Mouse (Mus musculus) heart, adult 2 months (tissue): ENCODE measurements around the gene Mtmr14.

Experiments
- CTCF ChIP-seq: fragments of 200-600 bp; IDR thresholded peaks from 2 replicates; pipeline ENCODE4 v1.8.1; 2022; ENCODE audit warnings: antibody characterized with exemption, mild to moderate bottlenecking, moderate library complexity
- POLR2A ChIP-seq: fragments of 200-500 bp; IDR thresholded peaks from 2 replicates; pipeline ENCODE4 v1.6.1; 2011; ENCODE audit warnings: mild to moderate bottlenecking, low read depth, low read length, control low read depth; ENCODE audit not compliant: insufficient read depth

DNA sequence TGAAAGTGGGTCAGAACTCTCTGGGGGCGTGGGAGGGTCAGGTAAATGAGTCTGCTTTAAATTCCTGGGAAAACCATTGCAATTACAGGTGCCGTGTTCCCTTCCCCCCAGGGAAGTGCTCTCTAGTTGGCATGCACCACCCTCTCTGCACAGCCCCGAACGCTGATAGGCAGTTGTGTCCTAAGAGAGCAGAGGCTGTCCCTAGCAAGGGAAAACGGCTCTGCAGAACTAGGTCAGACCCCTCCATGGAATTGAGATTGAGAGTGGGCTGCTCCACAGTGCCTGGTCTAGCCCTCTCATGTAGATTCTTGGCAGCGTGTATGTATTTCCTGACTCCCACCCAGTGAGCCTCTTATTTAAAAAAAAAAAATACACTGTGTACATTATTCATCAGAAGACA is 25.9 kb downstream of the Mtmr14 start:
- TF ChIP-seq POLR2A, result no peak
- no peak for TF ChIP-seq CTCF
